Mouse (Mus musculus) layer of hippocampus, adult 8-10 months (tissue): ENCODE data around the gene 2010111I01Rik. TPM values are rescaled to one million over a fixed set of nuclear protein-coding genes. Genes with fewer than 3 reads are reported as not detected.
A peak's percentile ranks its signal among the peaks of the same experiment; 100 is the strongest.

Source experiments
- DNase-seq, 2 experiments: peaks; one replicate each; pipeline ENCODE4 v3.0.0; 2022; ENCODE audit warnings: low spot score in 2 of 2
- total RNA-seq, 4 experiments: library from RNA; stranded (reverse); gene quantifications; 2 replicates each; pipeline ENCODE4 v1.2.4; 2022

The 2010111I01Rik gene
- total RNA-seq, 4 experiments from 2014 or later, result 91.6 to 105 (median 95.4) TPM

DNA sequence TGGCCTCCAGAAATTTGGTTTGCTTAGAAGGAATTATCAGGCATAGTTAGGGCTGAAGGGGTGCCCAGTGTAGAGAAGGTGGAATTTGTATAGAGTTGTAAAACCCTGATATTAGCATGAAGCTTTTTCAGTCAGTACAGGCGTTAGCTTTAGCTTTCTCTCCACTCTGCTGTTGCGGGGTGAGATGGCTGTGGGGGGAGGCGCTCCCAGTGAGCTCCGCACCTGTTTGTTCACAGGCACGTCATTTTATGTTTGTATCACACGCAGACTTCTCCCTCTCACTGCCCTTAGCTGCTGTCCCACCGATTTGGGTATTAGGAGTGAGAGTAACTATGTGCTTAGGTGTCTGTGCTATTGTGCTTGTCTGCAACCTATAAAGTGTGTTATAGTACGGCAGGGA lies 316.5 kb downstream of the 2010111I01Rik start:
- DNase-seq, result no peak

DNA sequence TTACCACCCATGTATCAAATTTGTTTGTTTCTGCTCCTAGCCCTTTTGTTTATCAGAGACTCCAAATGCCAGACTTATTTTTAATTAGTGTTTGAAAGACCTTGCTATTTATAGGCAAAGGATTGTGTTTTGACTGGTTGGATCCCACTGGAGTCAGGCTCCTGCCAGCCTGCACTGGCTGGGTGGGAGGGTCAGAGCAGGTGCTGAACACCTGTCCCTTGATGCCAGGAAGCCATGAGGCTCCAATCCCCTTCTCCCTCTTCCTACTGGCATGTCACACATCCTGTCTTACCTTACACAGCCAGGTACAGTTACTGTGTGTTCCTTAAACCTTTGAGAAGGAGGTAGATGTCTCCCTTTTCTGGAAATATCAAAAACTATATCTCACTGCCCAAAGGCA lies 318.5 kb downstream of the 2010111I01Rik start:
- DNase-seq, result no peak

DNA sequence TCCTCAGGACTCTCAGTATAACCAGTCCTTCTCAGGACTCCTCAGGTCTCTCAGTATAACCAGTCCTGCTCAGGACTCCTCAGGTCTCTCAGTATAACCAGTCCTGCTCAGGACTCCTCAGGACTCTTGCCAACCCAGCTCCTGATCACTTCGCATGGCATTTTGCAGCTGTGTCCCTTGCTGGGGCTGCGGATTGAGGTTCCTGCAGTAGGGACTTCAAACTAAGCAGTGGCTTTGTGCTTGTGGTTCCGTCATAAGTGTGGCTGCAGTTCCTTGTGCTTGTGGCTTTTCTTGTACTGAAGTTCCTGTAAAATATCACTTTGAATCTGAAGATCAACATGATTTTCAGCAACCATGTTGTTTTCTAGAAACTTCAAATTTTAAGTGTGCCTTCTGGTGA lies 320.1 kb downstream of the 2010111I01Rik start:
- DNase-seq, result no peak

- DNase-seq, result no peak
Measured at GRCm38 (mm10) chr13:63286483-63287102, 321.9 kb downstream of the 2010111I01Rik start.

GRCm38 (mm10) chr13:63289152-63289551 lies 324.5 kb downstream of the 2010111I01Rik start:
- no peak for DNase-seq

- no peak for DNase-seq
Measured at GRCm38 (mm10) chr13:63289687-63290086, 325.0 kb downstream of the 2010111I01Rik start.

DNA sequence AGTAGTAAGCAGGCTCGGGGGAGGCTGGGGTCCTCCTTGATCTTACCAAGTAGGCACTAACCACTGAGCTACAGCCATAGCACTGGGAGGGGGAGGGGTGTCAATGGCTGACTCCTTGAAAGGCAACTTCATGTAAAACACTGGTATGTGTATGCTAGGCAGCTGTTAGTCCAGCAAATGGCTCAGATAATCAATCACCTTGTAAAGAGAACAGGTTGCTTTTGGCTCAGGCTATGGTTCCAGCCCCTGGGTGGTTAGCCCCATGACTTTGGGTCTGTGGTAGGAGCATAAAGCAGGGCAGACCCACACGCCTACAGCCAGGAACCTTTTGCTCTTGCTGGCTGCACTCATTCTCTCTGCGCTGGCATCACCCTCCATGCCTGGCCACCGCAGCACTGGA lies 325.4 kb downstream of the 2010111I01Rik start:
- no peak for DNase-seq

DNA sequence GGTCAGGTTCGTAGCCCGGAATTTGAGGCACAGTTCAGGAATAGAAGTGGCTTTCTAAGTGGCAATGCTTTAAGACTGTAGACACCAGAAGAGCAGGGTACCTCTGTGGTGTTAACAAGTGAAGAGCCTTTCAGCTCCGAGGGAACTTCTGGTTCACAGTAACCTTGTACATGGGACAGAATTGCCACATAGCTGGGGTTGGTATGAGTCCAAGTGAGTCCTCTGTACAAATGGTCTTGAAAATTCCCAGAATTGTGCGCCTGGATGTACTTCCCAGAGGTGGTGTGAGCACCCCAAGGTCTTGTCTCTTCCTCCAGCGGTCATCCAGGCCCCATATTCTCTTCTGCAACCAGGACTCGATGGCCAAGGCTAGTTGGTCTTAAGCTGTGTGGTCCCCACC lies 326.3 kb downstream of the 2010111I01Rik start:
- DNase-seq, result no peak

GRCm38 (mm10) chr13:63293647-63294046 lies 329.0 kb downstream of the 2010111I01Rik start:
- no peak for DNase-seq

DNA sequence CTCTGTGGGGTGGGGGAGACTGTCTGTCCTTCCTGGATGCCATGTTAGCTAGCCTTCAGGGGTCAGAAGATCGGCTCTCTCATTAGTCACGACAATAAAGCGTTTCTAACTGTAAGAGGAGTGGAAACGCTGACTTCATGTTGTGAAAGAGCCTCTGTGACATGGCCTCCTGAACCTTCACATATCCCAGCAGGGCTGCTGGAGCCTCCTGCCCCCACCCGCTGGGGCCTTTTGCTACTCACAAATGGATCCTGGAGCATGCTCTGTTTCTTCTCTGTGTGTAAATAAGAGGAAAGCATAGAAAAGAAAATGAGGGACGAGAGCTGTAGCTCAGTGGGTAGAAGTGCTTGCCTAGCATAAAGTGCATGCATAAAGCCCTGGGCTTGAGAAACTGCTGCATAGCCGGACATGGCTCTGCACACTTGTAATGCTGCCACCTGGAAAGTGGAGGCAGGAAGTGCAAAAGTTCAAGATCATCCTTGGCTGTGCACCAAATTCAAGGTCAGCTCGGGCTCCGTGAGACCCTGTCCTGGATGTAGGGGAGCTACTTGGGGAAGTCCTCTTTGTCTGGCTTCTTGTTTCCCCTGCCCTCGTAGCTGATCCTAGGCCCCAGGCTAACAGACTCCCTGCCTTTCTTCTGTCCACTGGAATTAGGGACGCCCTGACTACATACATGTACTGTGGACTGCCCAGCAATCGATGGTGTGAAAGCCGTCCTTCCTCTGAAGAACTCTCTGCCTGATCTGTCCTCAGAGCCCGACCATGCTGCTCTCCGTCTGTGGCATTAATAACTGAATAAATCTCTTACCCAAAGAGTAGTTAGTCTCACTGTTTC lies 329.9 kb downstream of the 2010111I01Rik start:
- DNase-seq, result no peak

- no peak for DNase-seq
Measured at GRCm38 (mm10) chr13:63296300-63296699, 331.6 kb downstream of the 2010111I01Rik start.

DNA sequence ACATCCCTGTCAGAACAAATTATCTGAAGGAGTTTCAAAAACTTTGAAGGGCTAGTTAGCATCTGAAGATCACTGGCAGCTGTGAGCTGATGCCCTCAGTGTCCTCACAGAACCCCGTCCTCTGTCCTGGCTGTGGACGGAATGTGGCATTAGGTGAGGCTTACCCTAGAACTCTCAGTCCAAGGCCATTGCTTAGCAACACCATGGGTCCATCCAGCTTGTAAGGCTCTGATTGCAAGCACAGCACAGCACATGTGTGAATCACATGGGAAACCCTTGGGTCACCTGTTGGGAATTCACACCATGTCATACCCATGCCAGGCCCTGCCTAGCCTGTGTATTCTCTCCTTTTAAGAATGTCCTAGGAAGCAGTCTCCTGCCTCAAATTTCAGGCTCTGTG lies 332.3 kb downstream of the 2010111I01Rik start:
- no peak for DNase-seq

DNA sequence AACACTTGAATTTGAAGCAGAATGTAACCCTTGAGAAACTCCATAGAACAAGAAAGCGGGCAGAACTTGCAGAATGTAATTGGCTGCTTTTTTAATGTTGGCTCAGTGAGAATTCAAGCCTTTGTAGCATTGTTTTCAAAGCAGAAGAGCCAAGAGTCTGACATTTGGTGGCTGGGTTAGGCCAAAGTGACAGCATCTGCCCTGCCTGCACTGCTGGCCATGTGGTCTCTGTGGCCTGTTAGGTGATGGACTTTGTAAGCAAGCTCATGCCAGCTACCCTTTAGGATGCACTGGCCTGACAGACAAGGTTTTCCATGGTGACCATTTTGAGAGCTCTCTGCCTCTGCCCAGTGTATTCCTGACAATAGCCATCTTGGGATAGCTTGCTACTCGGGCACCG lies 333.2 kb downstream of the 2010111I01Rik start:
- DNase-seq, result no peak

GRCm38 (mm10) chr13:63298931-63299330 lies 334.2 kb downstream of the 2010111I01Rik start:
- no peak for DNase-seq

- DNase-seq, result no peak
Measured at GRCm38 (mm10) chr13:63300929-63301328, 336.2 kb downstream of the 2010111I01Rik start.

DNA sequence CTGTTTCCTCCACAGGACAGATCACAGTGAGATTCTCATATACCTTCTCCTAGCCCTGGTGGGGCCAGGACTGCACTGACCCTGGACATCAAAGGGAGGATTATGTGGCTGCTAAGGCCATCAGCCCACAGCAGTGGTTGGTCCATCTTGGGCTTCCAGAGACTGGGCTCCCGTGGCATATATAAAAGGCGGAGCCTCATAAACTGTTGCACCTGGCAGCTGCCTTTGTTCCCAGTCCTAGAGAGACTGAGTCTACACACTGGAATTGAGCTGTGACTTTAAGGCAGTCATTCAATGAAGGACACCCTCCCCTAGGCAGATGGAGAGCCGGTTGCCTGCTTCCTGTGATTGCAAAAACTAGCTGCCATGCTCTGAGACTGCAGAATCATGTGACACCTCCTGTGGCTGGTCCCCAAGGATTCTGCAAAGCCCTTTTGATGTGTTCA lies 337.1 kb downstream of the 2010111I01Rik start:
- peak in 1 of 2 experiments; percentile 54 for DNase-seq

DNA sequence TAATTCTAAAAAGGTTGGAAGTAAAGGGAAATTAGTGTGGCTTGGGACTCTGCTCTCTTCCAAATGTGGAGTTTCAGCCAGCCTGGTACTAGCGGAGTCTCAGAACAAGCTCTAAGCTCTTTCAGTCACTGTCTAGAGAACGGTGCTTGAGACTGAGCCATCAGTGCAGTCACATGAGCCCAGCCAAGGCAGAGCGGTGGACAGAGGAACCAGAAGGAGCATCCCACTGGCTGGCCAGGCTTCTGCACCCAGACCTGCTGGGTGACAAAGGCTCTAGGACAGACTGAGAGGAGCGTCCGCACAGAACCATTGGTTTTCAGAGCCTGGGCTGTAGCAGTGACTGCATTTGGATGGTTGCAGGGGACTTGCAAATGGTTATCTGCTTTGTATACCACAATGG lies 337.7 kb downstream of the 2010111I01Rik start:
- DNase-seq, result no peak

- no peak for DNase-seq
Measured at GRCm38 (mm10) chr13:63304124-63304792, 339.6 kb downstream of the 2010111I01Rik start.

DNA sequence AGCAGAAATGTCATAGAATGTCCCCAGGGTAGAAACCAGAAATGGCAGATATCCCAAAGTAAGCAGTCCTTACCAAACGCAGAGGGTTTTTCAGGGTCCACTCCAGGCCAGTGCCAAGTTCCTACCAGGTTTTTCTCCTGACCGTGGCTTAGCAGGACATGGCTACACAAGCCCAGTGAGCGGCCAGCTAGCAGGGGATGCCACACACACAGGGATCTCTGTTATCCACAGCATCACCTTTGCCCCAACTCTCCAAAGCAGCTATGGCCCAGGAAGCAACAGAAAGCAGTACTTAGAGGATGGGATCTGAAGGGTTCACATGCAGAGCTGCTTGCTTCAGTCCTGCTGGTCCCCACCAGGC lies 340.1 kb downstream of the 2010111I01Rik start:
- no peak for DNase-seq

- DNase-seq, result peak; percentile 56 to 67
Measured at GRCm38 (mm10) chr13:63305160-63306011, 340.7 kb downstream of the 2010111I01Rik start.

- DNase-seq, result peak; percentile 68 to 81
Measured at GRCm38 (mm10) chr13:63306768-63307167, 342.1 kb downstream of the 2010111I01Rik start.
